24 mouse cellular contexts compared by ENCODE assay signal in the genomic region with DNA sequence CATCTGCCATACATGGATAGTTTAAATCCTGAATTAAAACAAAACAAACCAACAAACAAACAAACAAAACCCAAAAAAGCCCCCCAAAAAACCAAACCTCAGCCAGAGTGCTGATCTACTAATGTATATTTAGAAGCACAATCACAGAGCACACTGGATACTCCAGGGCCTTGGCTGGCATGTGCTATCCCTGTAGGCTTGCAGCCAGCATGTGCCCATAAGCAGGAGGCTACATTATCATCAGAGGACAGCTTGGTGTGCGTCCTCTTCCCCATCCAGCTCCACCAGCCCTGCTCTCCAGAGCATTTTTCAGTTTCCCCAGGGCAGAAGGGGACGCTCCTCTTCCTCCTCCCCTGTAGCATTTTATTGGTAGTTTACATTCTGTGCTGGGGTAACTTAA.
A peak's percentile ranks its signal among the peaks of the same experiment; 100 is the strongest.
DNase-seq lines count a peak whose midpoint lies in the region; ATAC-seq and TF ChIP-seq lines count a peak whose summit lies in the region.
"Had no signal": no experiment of that assay in that cellular context is flagged by ENCODE, and none has a peak within 500 bp of the region (broad histone marks: within the 10 kb centered on the region; RNA-seq: fewer than 3 reads in every experiment).

No protein-coding gene starts in this region.

- ATAC-seq in heart, embryonic 16.5 days (replicated peaks; ENCODE audit: extremely low read depth, insufficient read depth, low FRiP score): peak; percentile 75; the same call in 1 of the 2 replicates
- no peak for ATAC-seq in heart, embryonic 12.5 days (ENCODE audit: insufficient number of reproducible peaks, low FRiP score)
- ATAC-seq in hindbrain, postnatal 0 days: no peak
- no peak for ATAC-seq in hindbrain, embryonic 13.5 days (ENCODE audit: low FRiP score)
- ATAC-seq in forebrain, embryonic 14.5 days: no peak
- ATAC-seq: forebrain, embryonic 13.5 days; inflammation-experienced regulatory T-cells, adult 6 months; lung, postnatal 0 days; midbrain, embryonic 13.5 days had no signal

- TF ChIP-seq POLR2A in cerebellum, adult 2 months (IDR thresholded peaks at IDR 0.05; ENCODE audit: borderline replicate concordance, insufficient read depth, low read length): no peak

- no peaks in the 10 kb centered on the region for H3K36me3 ChIP-seq in heart, embryonic 16.5 days (ENCODE audit: control insufficient read depth, insufficient read depth)
- H3K36me3 ChIP-seq in heart, embryonic 12.5 days: no peaks in the 10 kb centered on the region
- no peaks in the 10 kb centered on the region for H3K36me3 ChIP-seq in hindbrain, postnatal 0 days (ENCODE audit: insufficient read depth, low read length)
- no peaks in the 10 kb centered on the region for H3K36me3 ChIP-seq in hindbrain, embryonic 13.5 days
- no peaks in the 10 kb centered on the region for H3K36me3 ChIP-seq in forebrain, embryonic 14.5 days (ENCODE audit: control insufficient read depth, insufficient read depth, low read length)
- H3K36me3 ChIP-seq: liver, embryonic 13.5 days; midbrain, embryonic 13.5 days; stomach, embryonic 15.5 days had no signal

- no peak overlapping the region for H3K9ac ChIP-seq in heart, embryonic 16.5 days (ENCODE audit: low read length)
- no peak overlapping the region for H3K9ac ChIP-seq in heart, embryonic 12.5 days
- H3K9ac ChIP-seq in hindbrain, postnatal 0 days (replicated peaks; ENCODE audit: low read length): no peak overlapping the region
- H3K9ac ChIP-seq in hindbrain, embryonic 13.5 days: no peak overlapping the region
- no peak overlapping the region for H3K9ac ChIP-seq in forebrain, embryonic 14.5 days (ENCODE audit: low read length)
- H3K9ac ChIP-seq: forebrain, embryonic 13.5 days; hindbrain, embryonic 14.5 days; liver, embryonic 13.5 days; midbrain, embryonic 13.5 days; stomach, embryonic 15.5 days had no signal

- H3K4me2 ChIP-seq in heart, embryonic 16.5 days (ENCODE audit: low read depth, low read length): no peak overlapping the region
- no peak overlapping the region for H3K4me2 ChIP-seq in heart, embryonic 12.5 days
- H3K4me2 ChIP-seq in hindbrain, postnatal 0 days (ENCODE audit: low read depth, low read length): no peak overlapping the region
- no peak overlapping the region for H3K4me2 ChIP-seq in hindbrain, embryonic 13.5 days
- no peak overlapping the region for H3K4me2 ChIP-seq in forebrain, embryonic 14.5 days (ENCODE audit: low read length)
- H3K4me2 ChIP-seq: forebrain, embryonic 13.5 days; hindbrain, embryonic 14.5 days; liver, embryonic 13.5 days; midbrain, embryonic 13.5 days; stomach, embryonic 15.5 days had no signal

- DNase-seq in hindbrain, postnatal 0 days (ENCODE audit: low spot score): peak; percentile 27
- peak; percentile 37 to 52 for DNase-seq in cerebellum, adult 2 months
- peak; percentile 36 to 59 for DNase-seq in cerebellum, postnatal 25 days
- DNase-seq in forebrain, embryonic 14.5 days (ENCODE audit: low spot score): no peak
- DNase-seq in ovary, postnatal 36 days (ENCODE audit: low spot score): no peak
- DNase-seq: adrenal gland, postnatal 25 days; gastrocnemius, postnatal 25 days; kidney, adult 11 months; kidney, postnatal 25 days; liver, embryonic 13.5 days; lung, adult 18-20 months; lung, postnatal 4 days; retina, postnatal 1 day; right cerebral cortex, postnatal 14 days had no signal

- no peaks in the 10 kb centered on the region for H3K4me1 ChIP-seq in heart, embryonic 16.5 days (ENCODE audit: control insufficient read depth, insufficient read depth, low read length)
- H3K4me1 ChIP-seq in heart, embryonic 12.5 days (replicated peaks): no peaks in the 10 kb centered on the region
- no peaks in the 10 kb centered on the region for H3K4me1 ChIP-seq in hindbrain, postnatal 0 days (ENCODE audit: insufficient read depth, low read length)
- H3K4me1 ChIP-seq in hindbrain, embryonic 13.5 days (replicated peaks): no peaks in the 10 kb centered on the region
- no peaks in the 10 kb centered on the region; the same call in 1 of the 2 replicates for H3K4me1 ChIP-seq in cerebellum, adult 2 months (ENCODE audit: control insufficient read depth, insufficient read depth, low read length)
- no peaks in the 10 kb centered on the region for H3K4me1 ChIP-seq in forebrain, embryonic 14.5 days (ENCODE audit: control insufficient read depth, insufficient read depth, low read length)
- H3K4me1 ChIP-seq: forebrain, embryonic 13.5 days; liver, embryonic 13.5 days; midbrain, embryonic 13.5 days; stomach, embryonic 15.5 days had no signal

- WGBS in heart, embryonic 16.5 days: 53% methylated on average over 2 of the region's 2 CpGs
- WGBS in heart, embryonic 12.5 days: 66% methylated on average over 2 of the region's 2 CpGs
- WGBS in hindbrain, postnatal 0 days: 63% methylated on average over 2 of the region's 2 CpGs
- WGBS in hindbrain, embryonic 13.5 days: 74% methylated on average over 2 of the region's 2 CpGs
- 21% methylated on average over 2 of the region's 2 CpGs for WGBS in cerebellum, adult 2 months
- 72% methylated on average over 2 of the region's 2 CpGs for WGBS in forebrain, embryonic 14.5 days

- no peak overlapping the region for H3K4me3 ChIP-seq in heart, embryonic 16.5 days (ENCODE audit: low read length)
- no peak overlapping the region for H3K4me3 ChIP-seq in heart, embryonic 12.5 days
- H3K4me3 ChIP-seq in hindbrain, postnatal 0 days (ENCODE audit: low read length): no peak overlapping the region
- no peak overlapping the region for H3K4me3 ChIP-seq in hindbrain, embryonic 13.5 days
- H3K4me3 ChIP-seq in cerebellum, adult 2 months (replicated peaks; ENCODE audit: insufficient read depth, low read depth, low read length): no peak overlapping the region
- no peak overlapping the region for H3K4me3 ChIP-seq in forebrain, embryonic 14.5 days (ENCODE audit: low read depth, low read length)
- H3K4me3 ChIP-seq: forebrain, embryonic 13.5 days; heart, adult 2 months; liver, embryonic 13.5 days; midbrain, embryonic 13.5 days; stomach, embryonic 15.5 days had no signal

- no peak for TF ChIP-seq CTCF in hindbrain, postnatal 0 days (IDR thresholded peaks at IDR 0.05; ENCODE audit: low read depth)
- no peak for TF ChIP-seq CTCF in cerebellum, adult 2 months (IDR thresholded peaks at IDR 0.05; ENCODE audit: borderline replicate concordance, insufficient read depth, low read depth, low read length)

- no peak overlapping the region for H3K27ac ChIP-seq in heart, embryonic 16.5 days (ENCODE audit: low read length)
- no peak overlapping the region for H3K27ac ChIP-seq in heart, embryonic 12.5 days (ENCODE audit: poor library complexity, severe bottlenecking)
- no peak overlapping the region for H3K27ac ChIP-seq in hindbrain, postnatal 0 days
- H3K27ac ChIP-seq in hindbrain, embryonic 13.5 days: no peak overlapping the region
- no peak overlapping the region for H3K27ac ChIP-seq in cerebellum, adult 2 months (ENCODE audit: insufficient read depth, low read length)
- H3K27ac ChIP-seq in forebrain, embryonic 14.5 days (ENCODE audit: low read depth, low read length): no peak overlapping the region
- H3K27ac ChIP-seq: forebrain, embryonic 13.5 days; heart, adult 2 months; hindbrain, embryonic 14.5 days; liver, embryonic 13.5 days; midbrain, embryonic 13.5 days; stomach, embryonic 15.5 days had no signal

- no peaks in the 10 kb centered on the region for H3K27me3 ChIP-seq in heart, embryonic 16.5 days (ENCODE audit: control insufficient read depth, insufficient read depth, low read length)
- H3K27me3 ChIP-seq in heart, embryonic 12.5 days (replicated peaks): no peaks in the 10 kb centered on the region
- no peaks in the 10 kb centered on the region for H3K27me3 ChIP-seq in hindbrain, postnatal 0 days (ENCODE audit: insufficient read depth, low read length)
- H3K27me3 ChIP-seq in hindbrain, embryonic 13.5 days: 0 out of 2 replicates have a peak, but pooled peaks cover 6% of the 10 kb centered on the region
- H3K27me3 ChIP-seq in cerebellum, adult 2 months (ENCODE audit: control insufficient read depth, insufficient read depth, low read length): no peaks in the 10 kb centered on the region
- H3K27me3 ChIP-seq in forebrain, embryonic 14.5 days (replicated peaks; ENCODE audit: control insufficient read depth, insufficient read depth, low read length): no peaks in the 10 kb centered on the region
- H3K27me3 ChIP-seq: forebrain, embryonic 13.5 days; liver, embryonic 13.5 days; midbrain, embryonic 13.5 days; stomach, embryonic 15.5 days had no signal

- no peaks in the 10 kb centered on the region for H3K9me3 ChIP-seq in heart, embryonic 16.5 days (replicated peaks; ENCODE audit: control insufficient read depth, low read length)
- no peaks in the 10 kb centered on the region for H3K9me3 ChIP-seq in heart, embryonic 12.5 days (replicated peaks)
- no peaks in the 10 kb centered on the region for H3K9me3 ChIP-seq in hindbrain, postnatal 0 days (ENCODE audit: low read length)
- H3K9me3 ChIP-seq in hindbrain, embryonic 13.5 days: no peaks in the 10 kb centered on the region
- no peaks in the 10 kb centered on the region for H3K9me3 ChIP-seq in forebrain, embryonic 14.5 days (replicated peaks; ENCODE audit: control insufficient read depth, low read length)
- H3K9me3 ChIP-seq: forebrain, embryonic 13.5 days; liver, embryonic 13.5 days; midbrain, embryonic 13.5 days; stomach, embryonic 15.5 days had no signal

Comparison
In these comparisons a context has a peak if more than half of its experiments do, and no peak if none do; other contexts are left out.
1. DNase-seq: peak in hindbrain, postnatal 0 days (single experiment), cerebellum, adult 2 months (2 of 2) and cerebellum, postnatal 25 days (2 of 2); none in forebrain, embryonic 14.5 days (single experiment) and ovary, postnatal 36 days (single experiment).